Mouse (Mus musculus): ENCODE data around the gene Gemin5. TPM values are rescaled to one million over a fixed set of nuclear protein-coding genes. Genes with fewer than 3 reads are reported as not detected.
A peak's percentile ranks its signal among the peaks of the same experiment; 100 is the strongest.
"Not testable (repeated sequence)": the region's sequence is repeated elsewhere in the genome, so short reads cannot be mapped to it uniquely, and the experiment has no call there.

Gemin5 gene
- 12.7 and 15.9 TPM in 2 replicates for polyA plus RNA-seq (2015; fragmentation: Nextera tagmentation; extraction: Ambion mirVana)

GRCm38 (mm10) chr11:58168167-58168915, at the start of gene Gemin5:
Gene Gemin5 (minus strand): TSS chr11:58168539.
- ATAC-seq (replicated peaks), result peak; percentile 84
- peak within 1 kb of the TSS; percentile 75 for H3K4me2 ChIP-seq (replicated peaks)
- H3K36me3 ChIP-seq, result peaks cover 25% of the 10 kb centered on the region
- 0 out of 2 replicates have a peak within 1 kb of the TSS, but pooled peaks have one; percentile 9 for H3K27ac ChIP-seq (replicated peaks)
- H3K4me1 ChIP-seq, result peaks cover 22% of the 10 kb centered on the region
- WGBS, result 2% methylated on average over 64 of the region's 71 CpGs
- H3K9ac ChIP-seq (replicated peaks), result peak within 1 kb of the TSS; percentile 68
- H3K4me3 ChIP-seq, result peak within 1 kb of the TSS; percentile 64
- H3K9me3 ChIP-seq, result no peaks in the 10 kb centered on the region
- no peaks in the 10 kb centered on the region for H3K27me3 ChIP-seq

- H3K27ac ChIP-seq (replicated peaks), result no peak overlapping the region
- H3K27me3 ChIP-seq, result no peaks in the 10 kb centered on the region
- no peak overlapping the region for H3K4me3 ChIP-seq
- no peaks in the 10 kb centered on the region for H3K9me3 ChIP-seq
- ATAC-seq (replicated peaks), result no peak
- no peak overlapping the region for H3K9ac ChIP-seq (replicated peaks)
- WGBS, result 91% methylated on average over 6 of the region's 6 CpGs
- no peaks in the 10 kb centered on the region for H3K36me3 ChIP-seq
- H3K4me1 ChIP-seq, result no peaks in the 10 kb centered on the region
- no peak overlapping the region for H3K4me2 ChIP-seq (replicated peaks)
Measured at GRCm38 (mm10) chr11:58216823-58217222, 48.5 kb upstream of the Gemin5 start.

DNA sequence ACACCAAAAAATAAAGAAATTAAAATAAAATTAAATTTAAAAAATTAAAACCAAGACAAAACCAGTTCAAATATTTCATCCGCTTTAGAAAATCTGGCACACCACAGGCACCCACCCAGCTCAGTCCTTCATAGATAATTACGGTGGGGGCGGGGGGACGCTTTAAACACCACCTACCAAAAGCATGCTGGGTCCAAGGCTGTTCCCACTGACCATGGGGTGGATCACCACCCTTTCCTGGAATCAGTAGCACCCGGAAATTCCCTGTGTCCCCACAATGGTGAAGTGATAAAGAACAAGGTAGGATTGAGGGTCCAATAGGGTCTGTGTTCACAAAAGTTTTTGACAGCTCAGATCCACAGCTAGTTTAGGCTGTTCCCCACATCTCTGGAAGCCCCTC, 47.5 kb upstream of the Gemin5 start:
- Histone ChIP-seq H3K4me2 (replicated peaks) (no peak overlapping the region), H3K4me1 (no peaks in the 10 kb centered on the region), H3K36me3 (no peaks in the 10 kb centered on the region), H3K9ac (replicated peaks) (no peak overlapping the region), H3K4me3 (no peak overlapping the region), H3K27ac (replicated peaks) (no peak overlapping the region), H3K27me3 (no peaks in the 10 kb centered on the region), H3K9me3 (no peaks in the 10 kb centered on the region)
- ATAC-seq (replicated peaks), result no peak
- 83% methylated on average over 5 of the region's 5 CpGs for WGBS

DNA sequence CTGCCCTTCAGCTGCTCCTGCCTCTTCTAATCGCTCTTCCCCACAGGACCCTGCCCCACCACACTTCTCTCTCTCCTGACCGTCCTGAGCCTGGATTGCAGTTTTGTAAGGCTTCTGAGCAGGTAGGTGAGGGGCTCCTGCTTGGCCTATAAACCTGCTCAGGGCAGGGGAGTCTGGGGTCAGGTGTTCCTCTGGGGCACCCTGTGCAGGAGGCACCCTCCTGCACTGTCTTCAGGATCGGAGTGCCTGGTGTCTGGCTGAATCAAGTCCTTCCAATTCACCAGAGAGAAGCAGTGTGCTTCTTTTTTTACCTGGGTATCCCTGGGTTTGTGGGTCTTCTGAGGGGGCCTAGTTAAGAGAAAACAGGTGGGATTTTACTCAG, 46.7 kb upstream of the Gemin5 start:
- 45% methylated on average over 3 of the region's 3 CpGs for WGBS
- not testable (repeated sequence) for H3K27me3 ChIP-seq

DNA sequence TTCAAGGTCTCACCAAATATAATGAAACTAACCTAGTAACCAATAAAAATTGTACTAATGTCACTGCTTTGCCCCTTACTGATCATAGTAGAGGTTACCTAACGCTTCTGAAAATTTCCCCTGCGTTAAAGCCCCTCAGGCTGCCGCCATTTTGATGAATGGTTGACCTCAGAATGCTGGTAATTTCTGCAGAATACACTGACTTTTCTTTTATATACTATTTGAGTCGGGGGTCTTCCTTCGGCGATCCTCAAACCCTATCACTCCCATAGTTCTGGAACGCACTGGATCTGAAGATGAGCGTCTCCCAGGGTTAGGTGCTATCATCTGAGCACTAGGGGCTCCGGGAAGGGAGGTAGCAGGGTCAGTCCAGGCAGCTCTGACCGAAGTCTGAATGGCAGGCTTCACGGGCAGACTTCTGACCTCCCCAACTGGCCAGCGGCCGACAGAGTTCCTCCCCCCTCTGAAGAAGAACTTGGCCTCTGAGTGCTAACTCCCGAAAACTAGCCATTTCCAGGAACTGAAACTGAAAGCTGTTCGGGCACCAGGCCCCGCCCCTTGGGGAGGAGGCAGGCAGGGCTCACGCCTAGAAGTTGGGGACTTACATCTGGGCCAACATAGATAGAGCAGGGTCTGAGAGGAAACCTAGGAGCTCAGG, 46.2 kb upstream of the Gemin5 start:
- no peaks in the 10 kb centered on the region for H3K36me3 ChIP-seq
- WGBS, result 54% methylated on average over 17 of the region's 17 CpGs
- H3K4me1 ChIP-seq, result no peaks in the 10 kb centered on the region
- H3K9ac ChIP-seq (replicated peaks), result no peak overlapping the region
- peak overlapping the region; percentile 23 for H3K4me3 ChIP-seq
- peak overlapping the region; percentile 36 for H3K4me2 ChIP-seq (replicated peaks)
- ATAC-seq (replicated peaks), result no peak
- H3K27ac ChIP-seq (replicated peaks), result no peak overlapping the region
- H3K9me3 ChIP-seq, result no peaks in the 10 kb centered on the region
- no peaks in the 10 kb centered on the region for H3K27me3 ChIP-seq

More for the DNA sequence above, 46.7 kb upstream of the Gemin5 start:
- not testable (repeated sequence) for H3K4me2 ChIP-seq (replicated peaks); H3K4me1 ChIP-seq; ATAC-seq (replicated peaks); H3K9ac ChIP-seq (replicated peaks); H3K4me3 ChIP-seq; H3K36me3 ChIP-seq; H3K9me3 ChIP-seq; H3K27ac ChIP-seq (replicated peaks)

DNA sequence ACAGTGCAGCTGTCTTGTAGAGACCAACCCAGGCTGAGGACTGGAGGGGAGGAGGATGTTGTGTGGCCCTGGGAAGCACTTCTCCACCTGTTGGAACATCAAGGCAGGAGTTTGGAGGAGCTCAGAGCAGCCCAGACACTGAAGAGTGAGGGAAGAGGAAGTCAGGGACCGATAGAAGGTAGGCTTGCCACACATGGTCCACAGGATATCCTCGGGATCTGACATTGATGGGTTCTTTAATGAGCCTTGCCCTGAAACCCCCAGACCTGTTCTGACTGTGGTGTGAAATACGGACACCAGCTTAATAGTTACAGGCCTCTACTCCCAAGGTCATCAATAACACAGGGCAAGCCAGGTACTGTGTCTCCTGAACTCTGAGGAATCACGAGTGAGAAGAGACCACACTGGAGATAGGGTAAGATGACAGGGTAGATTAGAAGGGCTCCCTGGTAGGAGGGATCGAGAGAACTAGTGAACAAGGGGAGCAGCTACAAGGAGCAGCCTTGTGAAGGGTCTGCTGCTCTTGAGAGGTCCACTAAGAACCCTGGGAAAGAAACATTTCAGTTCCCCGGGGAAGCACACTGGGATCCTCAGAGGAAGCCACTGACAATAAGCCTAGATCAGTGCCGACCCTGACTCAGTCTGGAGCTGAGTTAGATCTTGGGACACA, 45.5 kb upstream of the Gemin5 start:
- ATAC-seq (replicated peaks), result no peak
- Histone ChIP-seq H3K36me3 (no peaks in the 10 kb centered on the region), H3K4me2 (replicated peaks) (no peak overlapping the region), H3K4me3 (no peak overlapping the region), H3K4me1 (no peaks in the 10 kb centered on the region), H3K27ac (replicated peaks) (no peak overlapping the region), H3K9me3 (no peaks in the 10 kb centered on the region), H3K27me3 (no peaks in the 10 kb centered on the region), H3K9ac (replicated peaks) (no peak overlapping the region)
- 88% methylated on average over 7 of the region's 7 CpGs for WGBS

DNA sequence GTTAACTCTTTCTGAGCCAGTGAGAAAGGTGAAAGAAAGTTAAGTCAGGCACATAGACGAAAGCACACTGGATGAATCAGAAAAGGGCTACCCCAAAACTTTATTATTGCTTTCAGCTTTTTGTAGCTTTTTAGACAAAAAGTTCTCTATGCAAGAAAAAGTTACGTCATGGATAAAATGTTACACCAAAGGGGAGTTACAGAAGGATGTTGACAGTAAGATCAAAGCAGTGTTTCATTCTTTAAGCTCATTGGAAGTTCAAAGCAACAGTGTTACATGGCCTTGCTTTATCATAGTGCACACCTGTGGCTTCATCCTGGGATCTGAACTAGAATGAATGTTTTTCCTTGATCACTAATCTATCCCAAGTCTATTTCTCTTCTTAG, 43.3 kb upstream of the Gemin5 start:
- H3K4me3 ChIP-seq, result no peak overlapping the region
- no peaks in the 10 kb centered on the region for H3K9me3 ChIP-seq
- H3K27me3 ChIP-seq, result no peaks in the 10 kb centered on the region
- H3K9ac ChIP-seq (replicated peaks), result no peak overlapping the region
- H3K36me3 ChIP-seq, result no peaks in the 10 kb centered on the region
- H3K4me2 ChIP-seq (replicated peaks), result no peak overlapping the region
- ATAC-seq (replicated peaks), result no peak
- H3K27ac ChIP-seq (replicated peaks), result no peak overlapping the region
- H3K4me1 ChIP-seq, result no peaks in the 10 kb centered on the region
- 5% methylated on average over 2 of the region's 2 CpGs for WGBS

- whole genome bisulfite sequencing, result 16% methylated on average over 9 of the region's 9 CpGs
- no peak overlapping the region for H3K9ac ChIP-seq (replicated peaks)
- H3K4me1 ChIP-seq, result no peaks in the 10 kb centered on the region
- no peak for ATAC-seq (replicated peaks)
- no peaks in the 10 kb centered on the region for H3K36me3 ChIP-seq
- H3K27ac ChIP-seq (replicated peaks), result no peak overlapping the region
- no peak overlapping the region for H3K4me2 ChIP-seq (replicated peaks)
- H3K9me3 ChIP-seq, result no peaks in the 10 kb centered on the region
- H3K4me3 ChIP-seq, result no peak overlapping the region
- H3K27me3 ChIP-seq, result no peaks in the 10 kb centered on the region
Measured at GRCm38 (mm10) chr11:58211062-58211681, 42.8 kb upstream of the Gemin5 start.

- H3K36me3 ChIP-seq, result no peaks in the 10 kb centered on the region
- no peak for ATAC-seq (replicated peaks)
- H3K4me2 ChIP-seq (replicated peaks), result no peak overlapping the region
- no peaks in the 10 kb centered on the region for H3K4me1 ChIP-seq
- no peaks in the 10 kb centered on the region for H3K27me3 ChIP-seq
- H3K27ac ChIP-seq (replicated peaks), result no peak overlapping the region
- H3K4me3 ChIP-seq, result no peak overlapping the region
- H3K9ac ChIP-seq (replicated peaks), result no peak overlapping the region
- no peaks in the 10 kb centered on the region for H3K9me3 ChIP-seq
- WGBS, result 97% methylated on average over 1 of the region's 1 CpGs
Measured at GRCm38 (mm10) chr11:58210321-58210886, 42.1 kb upstream of the Gemin5 start.

GRCm38 (mm10) chr11:58201052-58201451, 32.7 kb upstream of the Gemin5 start:
- Histone ChIP-seq H3K27ac (replicated peaks) (no peak overlapping the region), H3K4me2 (replicated peaks) (no peak overlapping the region), H3K4me3 (no peak overlapping the region), H3K9ac (replicated peaks) (no peak overlapping the region), H3K27me3 (no peaks in the 10 kb centered on the region), H3K4me1 (no peaks in the 10 kb centered on the region), H3K36me3 (no peaks in the 10 kb centered on the region), H3K9me3 (no peaks in the 10 kb centered on the region)
- ATAC-seq (replicated peaks), result no peak
- 75% methylated on average over 12 of the region's 12 CpGs for WGBS

DNA sequence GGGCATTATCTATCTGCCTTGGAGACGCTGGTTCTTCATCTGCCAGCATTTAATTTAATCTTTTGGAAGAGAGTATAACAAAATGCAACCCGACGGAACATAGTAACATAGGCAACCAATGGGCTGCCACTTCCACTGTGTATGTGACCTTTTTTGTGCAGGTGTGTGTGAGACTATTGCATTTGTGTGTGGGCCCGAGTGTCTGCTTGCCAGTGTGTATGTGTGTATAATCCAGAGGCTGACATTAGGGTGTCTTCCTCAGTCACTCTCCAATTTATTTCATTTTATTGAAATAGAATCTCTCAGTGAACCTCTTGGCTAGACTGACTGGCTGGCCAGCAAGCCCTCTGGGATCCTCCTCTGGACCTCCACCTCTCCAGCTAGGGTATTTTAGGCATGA, 31.9 kb upstream of the Gemin5 start:
- H3K4me1 ChIP-seq, result no peaks in the 10 kb centered on the region
- H3K4me2 ChIP-seq (replicated peaks), result no peak overlapping the region
- no peak overlapping the region for H3K27ac ChIP-seq (replicated peaks)
- no peaks in the 10 kb centered on the region for H3K36me3 ChIP-seq
- ATAC-seq (replicated peaks), result no peak
- 93% methylated on average over 4 of the region's 4 CpGs for WGBS
- no peaks in the 10 kb centered on the region for H3K27me3 ChIP-seq
- H3K9ac ChIP-seq (replicated peaks), result no peak overlapping the region
- H3K4me3 ChIP-seq, result no peak overlapping the region
- H3K9me3 ChIP-seq, result no peaks in the 10 kb centered on the region
